Mouse (Mus musculus) liver, embryonic 15.5 days (tissue): ENCODE results near the gene Pla2g1b. TPM values are rescaled to one million over a fixed set of nuclear protein-coding genes. Genes with fewer than 3 reads are reported as not detected.

ENCODE experiments used
- ATAC-seq: fragments of 200-750 bp; cut with Nextera tagmentation; 2 replicates; pipeline ENCODE4 v1.8.0; 2017; ENCODE audit warnings: moderate number of reproducible peaks, mild to moderate bottlenecking, moderate library complexity; ENCODE audit not compliant: insufficient read depth
- H3K27ac ChIP-seq: fragments of 300-500 bp; sonication (generic); replicated peaks from 2 replicates; pipeline ENCODE4 v1.5.1; 2015; ENCODE audit warnings: mild to moderate bottlenecking, inconsistent platforms
- H3K27me3 ChIP-seq: fragments of 300-500 bp; sonication (generic); 2 replicates; pipeline ENCODE4 v1.6.1; 2015; ENCODE audit warnings: mild to moderate bottlenecking, inconsistent platforms
- H3K36me3 ChIP-seq: fragments of 300-500 bp; sonication (generic); replicated peaks from 2 replicates; pipeline ENCODE4 v1.6.1; 2015; ENCODE audit warnings: moderate library complexity, mild to moderate bottlenecking, inconsistent platforms
- H3K4me1 ChIP-seq: fragments of 300-500 bp; sonication (generic); replicated peaks from 2 replicates; pipeline ENCODE4 v1.6.1; 2015; ENCODE audit warnings: inconsistent platforms
- H3K4me2 ChIP-seq: fragments of 300-500 bp; sonication (generic); 2 replicates; pipeline ENCODE4 v1.6.1; 2015; ENCODE audit warnings: moderate library complexity, mild to moderate bottlenecking, inconsistent platforms
- H3K4me3 ChIP-seq: fragments of 300-500 bp; sonication (generic); replicated peaks from 2 replicates; pipeline ENCODE4 v1.5.1; 2015; ENCODE audit warnings: mild to moderate bottlenecking, inconsistent platforms
- H3K9ac ChIP-seq: fragments of 300-500 bp; sonication (generic); 2 replicates; pipeline ENCODE4 v1.6.1; 2015; ENCODE audit warnings: moderate library complexity, mild to moderate bottlenecking, inconsistent platforms
- H3K9me3 ChIP-seq: fragments of 300-500 bp; sonication (generic); replicated peaks from 2 replicates; pipeline ENCODE4 v1.6.1; 2016; ENCODE audit warnings: inconsistent platforms
- WGBS: fragments of 180-500 bp; shearing (Covaris S2); methylation state at CpG from one replicate; pipeline ENCODE4 v1.1.7; 2015; ENCODE audit warnings: mixed read lengths; ENCODE audit not compliant: insufficient replicate concordance; 5-methylcytosine and 5-hydroxymethylcytosine counted together
- polyA plus RNA-seq: library from polyadenylated mRNA; unstranded; fragments of >200 nt; fragmentation: Nextera tagmentation; extraction: Ambion mirVana; gene quantifications from 2 replicates; pipeline ENCODE4 v1.2.1, GENCODE M21; 2015

Gene Pla2g1b
- polyA plus RNA-seq, 1 experiment from 2014 or later = not detected

DNA sequence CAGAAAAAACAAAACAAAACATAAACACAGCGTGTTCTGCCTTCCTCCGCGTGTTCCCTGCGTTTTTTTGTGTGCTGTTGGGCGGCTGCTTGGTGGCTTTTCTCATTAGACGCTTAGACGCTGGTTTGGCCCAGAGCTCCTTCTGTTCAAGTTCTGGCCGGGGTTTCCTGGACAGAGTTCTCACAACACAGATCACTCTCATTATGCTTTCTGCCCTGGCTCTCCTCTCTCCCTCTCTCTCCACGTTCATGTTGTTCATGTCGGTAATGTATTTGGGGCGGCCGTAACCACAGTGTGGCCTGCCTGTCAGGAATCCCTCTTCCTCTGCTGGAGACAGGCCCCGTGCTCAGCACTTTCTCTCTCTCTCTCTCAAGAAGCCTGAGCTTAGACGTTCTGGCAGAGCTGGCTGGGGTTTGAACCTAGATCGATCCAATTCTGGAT, 43.3 kb downstream of the Pla2g1b start:
- 0 out of 2 replicates have a peak overlapping the region, but pooled peaks have one; percentile 35 for H3K9ac ChIP-seq
- WGBS = 17% methylated on average over 15 of the region's 15 CpGs

DNA sequence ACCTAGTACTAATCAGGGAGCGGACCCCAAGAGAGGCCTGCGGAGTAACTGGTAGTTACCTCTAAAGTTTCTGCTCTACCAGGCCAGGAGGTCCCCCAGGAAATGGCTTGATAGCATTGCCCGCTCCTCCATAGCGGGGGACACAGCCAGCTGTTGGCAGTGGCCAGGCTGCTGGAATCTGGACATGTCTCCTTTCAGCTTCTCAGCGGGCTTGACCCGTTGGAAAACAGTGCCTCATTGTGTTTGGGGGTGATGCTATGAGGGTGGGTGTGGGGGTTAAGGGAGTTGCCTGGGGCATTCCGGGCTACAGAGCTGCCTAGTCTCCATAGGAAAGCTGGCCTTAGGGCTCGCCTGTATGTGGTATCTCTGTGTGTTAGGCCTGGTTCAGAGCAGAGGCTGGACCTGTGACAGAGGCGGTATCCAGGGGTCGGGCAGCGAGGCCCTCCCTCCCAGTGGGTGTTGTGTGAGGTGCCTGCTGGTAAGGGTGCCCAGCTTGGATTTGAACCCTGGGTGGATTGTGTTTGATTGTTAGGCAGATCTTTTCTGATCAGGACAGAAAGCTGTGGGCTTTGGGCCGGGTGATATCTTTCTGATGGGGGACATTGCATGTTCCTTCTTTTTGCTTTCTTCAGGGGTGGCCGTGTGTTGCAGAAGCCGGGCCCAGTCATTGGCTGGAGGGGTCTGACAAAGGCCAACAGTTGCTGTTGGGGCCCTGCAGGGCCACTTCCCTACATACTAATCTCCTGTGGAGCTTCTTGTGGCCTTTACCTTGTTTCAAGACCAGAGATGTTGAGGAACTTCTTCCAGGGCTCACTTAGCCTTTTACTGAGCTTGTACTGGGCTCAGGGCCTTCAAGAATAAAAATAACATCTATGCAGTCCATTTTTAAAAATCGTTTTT, 44.0 kb downstream of the Pla2g1b start:
- 41% methylated on average over 15 of the region's 15 CpGs for WGBS
- ATAC-seq = no peak
- peaks cover 8% of the 10 kb centered on the region for H3K27me3 ChIP-seq
- H3K27ac ChIP-seq = peak overlapping the region; percentile 39; the same call in 1 of the 2 replicates
- H3K36me3 ChIP-seq = no peaks in the 10 kb centered on the region
- no peaks in the 10 kb centered on the region for H3K9me3 ChIP-seq
- H3K4me3 ChIP-seq = peak overlapping the region; percentile 80; the same call in 1 of the 2 replicates
- peak overlapping the region; percentile 10; the same call in 1 of the 2 replicates for H3K9ac ChIP-seq
- H3K4me1 ChIP-seq = peaks cover 83% of the 10 kb centered on the region
- H3K4me2 ChIP-seq = peak overlapping the region; percentile 99

More for the DNA sequence above, 43.3 kb downstream of the Pla2g1b start:
- Histone ChIP-seq H3K4me2 (peak overlapping the region; percentile 99), H3K27me3 (peaks cover 8% of the 10 kb centered on the region), H3K27ac (peak overlapping the region; percentile 39; the same call in 1 of the 2 replicates), H3K36me3 (no peaks in the 10 kb centered on the region), H3K9me3 (no peaks in the 10 kb centered on the region), H3K4me3 (peak overlapping the region; percentile 80), H3K4me1 (peaks cover 76% of the 10 kb centered on the region)
- ATAC-seq = no peak

DNA sequence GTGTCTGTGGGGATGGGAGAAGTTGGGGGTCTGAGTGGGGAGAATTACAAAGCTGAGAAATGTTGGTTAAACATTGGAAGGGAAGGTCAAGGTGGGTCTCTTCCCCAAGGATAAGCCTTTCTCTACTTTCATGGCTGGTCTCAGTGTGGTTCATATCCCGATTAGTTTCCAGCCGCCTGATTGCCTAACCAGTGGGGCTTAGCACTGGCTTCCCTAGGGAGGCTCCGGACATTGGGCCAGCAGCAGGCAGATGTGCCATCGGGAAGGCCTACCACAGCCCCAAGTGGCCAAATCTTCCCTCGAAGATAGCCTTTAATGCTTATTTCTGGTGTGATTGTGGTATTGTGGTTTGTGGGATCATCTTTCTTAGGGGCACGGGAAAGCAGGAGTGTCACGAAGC, 46.3 kb downstream of the Pla2g1b start:
- Histone ChIP-seq H3K4me2 (no peak overlapping the region), H3K27ac (no peak overlapping the region), H3K4me1 (peaks cover 90% of the 10 kb centered on the region), H3K4me3 (no peak overlapping the region), H3K9me3 (no peaks in the 10 kb centered on the region), H3K27me3 (no peaks in the 10 kb centered on the region; the same call in 1 of the 2 replicates), H3K9ac (no peak overlapping the region), H3K36me3 (0 out of 2 replicates have a peak, but pooled peaks cover 3% of the 10 kb centered on the region)
- no peak for ATAC-seq
- WGBS = 63% methylated on average over 7 of the region's 7 CpGs

DNA sequence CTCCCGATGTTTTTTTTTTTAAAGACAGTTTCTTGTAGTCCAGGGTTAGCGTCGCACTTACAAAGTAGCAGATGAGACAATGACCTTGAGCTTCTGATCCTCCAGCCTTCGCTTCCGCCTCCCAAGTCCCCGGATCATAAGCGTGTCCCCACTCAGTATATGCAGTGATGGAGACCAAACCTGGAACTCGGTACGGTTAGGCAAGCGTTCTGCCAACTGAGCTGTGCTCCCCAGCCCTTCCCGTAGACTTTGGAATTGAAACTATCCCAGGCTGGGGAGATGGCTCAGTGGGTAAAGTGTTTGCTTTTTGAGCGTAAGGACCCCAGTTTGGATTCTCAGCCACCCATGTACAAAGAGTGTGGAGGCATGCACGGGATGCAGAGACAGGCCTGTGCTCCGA, 47.2 kb downstream of the Pla2g1b start:
- no peak for ATAC-seq
- Histone ChIP-seq H3K36me3 (0 out of 2 replicates have a peak, but pooled peaks cover 3% of the 10 kb centered on the region), H3K27me3 (no peaks in the 10 kb centered on the region; the same call in 1 of the 2 replicates), H3K9ac (no peak overlapping the region), H3K4me3 (no peak overlapping the region), H3K4me1 (peaks cover 85% of the 10 kb centered on the region), H3K4me2 (no peak overlapping the region), H3K9me3 (no peaks in the 10 kb centered on the region), H3K27ac (peak overlapping the region; percentile 51; the same call in 1 of the 2 replicates)
- 83% methylated on average over 14 of the region's 14 CpGs for WGBS

DNA sequence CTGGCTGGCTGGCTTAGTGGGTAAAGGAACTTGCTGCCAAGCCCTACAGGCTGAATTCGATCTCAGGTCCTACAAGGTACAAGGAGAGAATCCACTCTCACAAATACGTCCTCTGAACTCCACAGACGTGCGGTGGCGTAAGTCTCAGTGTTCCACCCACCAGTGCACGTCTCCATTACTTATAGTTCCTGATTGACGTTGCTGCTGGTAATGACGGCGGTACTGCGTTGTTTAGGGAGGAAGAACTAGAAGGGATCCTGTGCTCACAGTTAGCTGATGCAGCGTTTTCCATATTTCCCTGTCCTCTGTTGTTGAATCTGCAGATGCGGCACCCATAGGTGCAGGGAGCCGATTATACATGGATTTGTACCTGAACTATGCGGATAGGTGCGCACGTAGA, 47.7 kb downstream of the Pla2g1b start:
- ATAC-seq = no peak
- no peaks in the 10 kb centered on the region for H3K27me3 ChIP-seq
- H3K9ac ChIP-seq = no peak overlapping the region
- no peak overlapping the region for H3K4me3 ChIP-seq
- WGBS = 74% methylated on average over 16 of the region's 16 CpGs
- no peak overlapping the region for H3K4me2 ChIP-seq
- peaks cover 80% of the 10 kb centered on the region for H3K4me1 ChIP-seq
- H3K9me3 ChIP-seq = no peaks in the 10 kb centered on the region
- H3K27ac ChIP-seq = peak overlapping the region; percentile 51
- 0 out of 2 replicates have a peak, but pooled peaks cover 3% of the 10 kb centered on the region for H3K36me3 ChIP-seq

DNA sequence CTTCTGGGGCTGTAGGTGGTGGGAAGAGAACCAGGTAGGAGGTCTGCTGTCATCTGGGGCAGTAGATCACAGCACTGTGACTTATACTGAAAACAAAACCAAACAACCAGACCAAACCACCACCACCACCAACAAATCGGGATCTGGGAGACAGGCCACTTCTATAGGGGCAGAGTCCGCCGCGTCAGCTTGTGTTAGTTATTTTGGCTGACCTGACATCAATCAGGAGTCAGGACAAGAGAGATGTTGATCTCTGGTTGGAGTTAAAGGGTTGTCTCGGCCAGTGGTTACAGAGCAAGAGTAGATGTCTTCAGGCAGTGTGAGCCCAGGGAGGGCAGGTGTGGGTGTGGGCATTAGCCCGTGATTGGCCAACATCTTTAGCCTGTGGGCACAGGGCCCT, 48.3 kb downstream of the Pla2g1b start:
- no peak overlapping the region for H3K4me3 ChIP-seq
- H3K27me3 ChIP-seq = no peaks in the 10 kb centered on the region
- no peak overlapping the region; the same call in 1 of the 2 replicates for H3K9ac ChIP-seq
- peak; percentile 41; the same call in 1 of the 2 replicates for ATAC-seq
- H3K9me3 ChIP-seq = no peaks in the 10 kb centered on the region
- WGBS = 57% methylated on average over 6 of the region's 6 CpGs
- H3K27ac ChIP-seq = peak overlapping the region; percentile 51
- peaks cover 78% of the 10 kb centered on the region for H3K4me1 ChIP-seq
- peak overlapping the region; percentile 32 for H3K4me2 ChIP-seq
- H3K36me3 ChIP-seq = 0 out of 2 replicates have a peak, but pooled peaks cover 3% of the 10 kb centered on the region

DNA sequence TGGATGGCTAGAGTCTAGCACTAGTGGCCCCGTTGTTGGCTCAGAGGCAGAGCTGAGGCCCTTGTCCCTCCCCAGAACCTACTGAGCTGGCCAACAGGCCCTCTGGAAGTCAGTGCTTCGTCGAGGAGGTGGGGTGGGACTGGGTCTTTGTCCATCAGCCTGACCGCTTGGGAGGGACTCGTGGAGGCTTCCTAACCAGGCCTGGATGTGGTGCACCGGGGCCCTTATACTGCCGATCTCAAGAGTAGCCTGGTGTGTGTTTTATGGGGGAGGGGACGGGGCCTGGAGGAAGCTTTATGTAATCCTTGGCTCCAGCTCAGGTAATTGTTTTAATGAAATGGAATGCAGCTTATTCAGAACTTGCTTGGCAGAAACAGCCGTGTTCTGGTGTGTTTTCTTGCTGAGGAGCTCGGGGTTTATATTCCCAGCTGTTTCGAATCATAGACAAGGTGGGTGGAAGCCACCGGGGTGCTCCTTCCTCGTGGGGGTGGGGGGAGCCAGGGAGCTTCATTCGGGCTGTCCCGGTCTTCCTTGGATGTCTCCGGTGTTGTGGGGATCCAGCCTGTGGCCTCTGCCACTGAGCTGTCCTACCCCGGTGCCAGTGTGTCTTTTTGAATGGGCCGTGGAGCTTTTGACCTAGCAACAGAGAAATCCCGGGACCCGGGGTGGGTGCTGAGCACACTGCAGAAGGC, 49.0 kb downstream of the Pla2g1b start:
- no peak overlapping the region for H3K4me3 ChIP-seq
- H3K9me3 ChIP-seq = no peaks in the 10 kb centered on the region
- ATAC-seq = no peak
- H3K4me1 ChIP-seq = peaks cover 74% of the 10 kb centered on the region
- peak overlapping the region; percentile 51 for H3K27ac ChIP-seq
- H3K27me3 ChIP-seq = no peaks in the 10 kb centered on the region
- peak overlapping the region; percentile 32 for H3K4me2 ChIP-seq
- no peak overlapping the region for H3K9ac ChIP-seq
- 0 out of 2 replicates have a peak, but pooled peaks cover 3% of the 10 kb centered on the region for H3K36me3 ChIP-seq
- WGBS = 54% methylated on average over 20 of the region's 20 CpGs

DNA sequence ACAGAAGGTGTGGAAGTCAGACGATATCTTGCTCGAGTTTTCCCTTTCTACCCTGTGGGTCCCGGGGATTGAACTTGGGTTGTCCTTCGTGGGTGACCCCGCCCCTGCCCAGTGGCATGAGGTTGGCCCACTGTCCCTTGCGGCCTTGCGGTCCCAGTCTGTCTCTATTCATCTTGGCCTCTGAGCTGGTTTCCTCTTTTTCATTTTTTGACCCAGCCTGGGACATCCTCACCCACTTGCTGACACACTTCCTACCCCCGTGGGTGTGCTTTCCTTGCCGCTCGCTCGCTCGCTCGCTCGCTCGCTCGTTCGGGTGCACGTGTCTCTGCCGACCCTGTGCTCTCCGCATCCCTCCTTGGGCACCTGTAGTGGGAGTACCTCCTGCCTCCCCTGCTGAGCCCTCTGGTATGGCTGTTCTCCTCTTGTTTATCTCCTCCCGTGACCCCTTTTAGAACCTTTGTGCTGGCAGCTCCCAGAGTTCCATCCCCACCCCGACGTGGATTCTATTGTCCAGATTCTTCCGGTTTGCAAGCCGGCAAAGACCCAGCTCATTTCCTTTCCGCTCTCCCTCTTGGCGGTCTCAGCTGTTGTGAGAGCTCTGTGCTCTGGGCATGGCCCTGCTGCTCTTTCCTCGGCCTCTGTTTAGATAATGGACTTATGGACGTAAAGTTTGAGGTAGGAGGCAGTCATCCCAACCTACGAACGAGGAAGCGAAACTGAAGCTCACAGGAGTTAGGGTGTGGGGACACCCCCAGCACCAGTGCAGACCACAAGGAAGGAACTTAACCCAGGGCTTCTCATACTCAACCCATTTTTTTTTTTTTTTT, 50.2 kb downstream of the Pla2g1b start:
- peak overlapping the region; percentile 49 for H3K4me2 ChIP-seq
- WGBS = 32% methylated on average over 32 of the region's 32 CpGs
- peak; percentile 19 for ATAC-seq

DNA sequence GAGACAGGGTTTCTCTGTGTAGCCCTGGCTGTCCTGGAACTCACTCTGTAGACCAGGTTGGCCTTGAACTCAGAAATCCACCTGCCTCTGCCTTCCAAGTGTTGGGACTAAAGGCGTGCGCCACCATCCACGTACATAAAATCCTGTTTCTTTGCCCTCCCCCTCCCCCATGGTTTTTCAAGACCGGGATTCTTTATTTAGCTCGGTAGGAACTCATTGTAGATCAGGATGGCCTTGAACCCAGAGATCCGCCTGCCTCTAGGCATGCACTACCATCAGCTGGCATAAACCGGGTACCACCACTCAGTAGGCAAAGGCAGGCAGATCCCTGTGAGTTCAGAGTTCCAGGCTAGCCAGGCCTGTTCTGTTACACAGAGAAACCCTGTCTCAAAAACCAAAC, 50.8 kb downstream of the Pla2g1b start:
- H3K4me1 ChIP-seq = peaks cover 80% of the 10 kb centered on the region
- no peak for ATAC-seq
- H3K9ac ChIP-seq = no peak overlapping the region
- H3K27me3 ChIP-seq = no peaks in the 10 kb centered on the region
- H3K4me2 ChIP-seq = 0 out of 2 replicates have a peak overlapping the region, but pooled peaks have one; percentile 49
- H3K36me3 ChIP-seq = 0 out of 2 replicates have a peak, but pooled peaks cover 3% of the 10 kb centered on the region
- H3K27ac ChIP-seq = peak overlapping the region; percentile 51
- 59% methylated on average over 7 of the region's 7 CpGs for WGBS
- no peaks in the 10 kb centered on the region for H3K9me3 ChIP-seq
- H3K4me3 ChIP-seq = no peak overlapping the region

More for the DNA sequence above, 50.2 kb downstream of the Pla2g1b start:
- peaks cover 76% of the 10 kb centered on the region for H3K4me1 ChIP-seq
- H3K36me3 ChIP-seq = 0 out of 2 replicates have a peak, but pooled peaks cover 3% of the 10 kb centered on the region
- no peaks in the 10 kb centered on the region for H3K27me3 ChIP-seq
- H3K9ac ChIP-seq = no peak overlapping the region
- H3K9me3 ChIP-seq = no peaks in the 10 kb centered on the region
- peak overlapping the region; percentile 51 for H3K27ac ChIP-seq
- peak overlapping the region; percentile 32 for H3K4me3 ChIP-seq

DNA sequence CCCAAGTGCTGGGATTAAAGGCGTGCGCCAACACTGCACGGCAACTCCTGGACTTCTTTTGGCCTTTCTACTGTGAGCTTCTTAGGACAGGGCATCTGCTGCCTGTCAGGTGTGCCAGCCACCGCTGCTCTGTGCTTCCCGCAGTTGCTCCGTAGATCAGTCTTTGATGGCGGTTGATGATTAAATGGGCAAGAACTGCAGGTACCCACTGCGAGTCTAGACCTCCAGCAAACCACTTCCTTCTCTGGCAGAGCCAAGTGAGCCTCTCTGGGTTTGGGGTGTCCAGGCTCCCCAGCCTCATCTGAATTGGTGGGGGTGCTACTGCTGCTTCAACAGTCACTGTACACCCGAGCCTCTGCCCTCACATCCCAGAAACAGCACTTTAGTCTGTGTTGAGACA, 51.4 kb downstream of the Pla2g1b start:
- H3K4me2 ChIP-seq = no peak overlapping the region
- 62% methylated on average over 9 of the region's 9 CpGs for WGBS
- H3K9ac ChIP-seq = no peak overlapping the region
- no peaks in the 10 kb centered on the region for H3K27me3 ChIP-seq
- H3K4me1 ChIP-seq = peaks cover 80% of the 10 kb centered on the region
- no peak for ATAC-seq
- H3K4me3 ChIP-seq = no peak overlapping the region
- H3K27ac ChIP-seq = peak overlapping the region; percentile 2; the same call in 1 of the 2 replicates
- H3K36me3 ChIP-seq = 0 out of 2 replicates have a peak, but pooled peaks cover 3% of the 10 kb centered on the region
- H3K9me3 ChIP-seq = no peaks in the 10 kb centered on the region
